Mouse (Mus musculus) bone marrow macrophage, adult 2 months (primary cell): ENCODE results near the gene Cfap61.

Experiments
- CTCF ChIP-seq: IDR thresholded peaks from 2 replicates; pipeline ENCODE4 v1.5.1; 2012; ENCODE audit warnings: low read depth, mild to moderate bottlenecking, low read length, moderate library complexity
- POLR2A ChIP-seq: IDR thresholded peaks from 2 replicates; pipeline ENCODE4 v1.6.1; 2012; ENCODE audit warnings: mild to moderate bottlenecking, low read depth, low read length, borderline replicate concordance

DNA sequence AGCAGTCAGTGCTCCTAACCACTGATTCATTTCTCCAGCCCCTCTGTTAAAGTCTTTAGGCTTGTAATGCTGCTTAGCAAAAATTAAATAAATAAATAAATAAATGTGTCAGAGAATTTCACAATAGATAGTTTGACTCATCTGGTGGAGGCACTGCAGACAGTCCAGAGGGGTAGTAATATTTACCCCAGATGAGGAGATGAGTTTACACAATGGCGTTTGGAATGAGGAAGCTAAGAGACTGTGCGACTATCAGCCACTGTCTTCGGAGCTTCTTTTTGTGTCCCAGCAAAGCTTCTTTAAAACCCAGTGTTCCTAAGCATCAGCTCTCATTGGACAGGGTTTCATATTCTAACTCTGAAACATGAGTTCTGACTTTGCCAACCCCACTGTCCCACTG lies 165.3 kb downstream of the Cfap61 start:
- TF ChIP-seq POLR2A (no peak), CTCF (no peak)
